Mouse (Mus musculus): Measurements from ENCODE around the gene Hbb-bt.

- TF ChIP-seq CTCF (IDR thresholded peaks at IDR 0.05; ENCODE audit: borderline replicate concordance, insufficient read depth, low read depth, low read length) (no peak), POLR2A (IDR thresholded peaks at IDR 0.05; ENCODE audit: borderline replicate concordance, insufficient read depth, low read length) (no peak)
Observed at GRCm38 (mm10) chr7:103825536-103826254, 11.9 kb upstream of the Hbb-bt start.
